Mouse (Mus musculus) kidney, embryonic 16.5 days (tissue): ENCODE measurements at regions not wholly inside any gene's neighbourhood (a gene's known extent, or its start where the extent isn't known, plus 50 kb on each side); places are given as distances from the start of the nearest gene placed in this dataset.

Experiments used
- ATAC-seq: fragments of 200-750 bp; cut with Nextera tagmentation; 2 replicates; pipeline ENCODE4 v1.8.0; 2017; ENCODE audit warnings: moderate TSS enrichment; ENCODE audit not compliant: low FRiP score, low TSS enrichment
- H3K27ac ChIP-seq: fragments of 300-500 bp; sonication (generic); 2 replicates; pipeline ENCODE4 v1.5.1; 2014; ENCODE audit warnings: low read length
- H3K27me3 ChIP-seq: fragments of 300-500 bp; sonication (generic); 2 replicates; pipeline ENCODE4 v1.6.1; 2014; ENCODE audit warnings: low read length, control low read depth, mixed read lengths; ENCODE audit not compliant: insufficient read depth
- H3K36me3 ChIP-seq: fragments of 300-500 bp; sonication (generic); 2 replicates; pipeline ENCODE4 v1.6.1; 2014; ENCODE audit warnings: low read length, control low read depth, mixed read lengths; ENCODE audit not compliant: insufficient read depth
- H3K4me1 ChIP-seq: fragments of 300-500 bp; sonication (generic); 2 replicates; pipeline ENCODE4 v1.6.1; 2014; ENCODE audit warnings: low read length, control low read depth, mixed read lengths; ENCODE audit not compliant: insufficient read depth
- H3K4me2 ChIP-seq: fragments of 300-500 bp; sonication (generic); replicated peaks from 2 replicates; pipeline ENCODE4 v1.6.1; 2014; ENCODE audit warnings: low read depth, low read length
- H3K4me3 ChIP-seq: fragments of 300-500 bp; sonication (generic); 2 replicates; pipeline ENCODE4 v1.5.1; 2014; ENCODE audit warnings: mild to moderate bottlenecking, low read length
- H3K9ac ChIP-seq: fragments of 300-500 bp; sonication (generic); replicated peaks from 2 replicates; pipeline ENCODE4 v1.6.1; 2014; ENCODE audit warnings: low read length
- H3K9me3 ChIP-seq: fragments of 300-500 bp; sonication (generic); 2 replicates; pipeline ENCODE4 v1.6.1; 2016; ENCODE audit warnings: low read length, control low read depth
- WGBS: fragments of 180-500 bp; shearing (Covaris S2); extraction: QIAGEN DNeasy Blood & Tissue Kit; methylation state at CpG from one replicate; pipeline ENCODE4 v1.1.7; 2014; 5-methylcytosine and 5-hydroxymethylcytosine counted together

- no peak overlapping the region for H3K4me3 ChIP-seq
- no peak for ATAC-seq
- WGBS: 62% methylated on average over 5 of the region's 5 CpGs
Observed at GRCm38 (mm10) chr8:34319719-34320118, 208.2 kb upstream of the Gm10131 start.

GRCm38 (mm10) chr8:34315233-34315632 lies 203.7 kb upstream of the Gm10131 start:
- H3K36me3 ChIP-seq: no peaks in the 10 kb centered on the region
- no peak for ATAC-seq
- no peak overlapping the region for H3K9ac ChIP-seq
- H3K27ac ChIP-seq: no peak overlapping the region
- 0 out of 2 replicates have a peak, but pooled peaks cover 4% of the 10 kb centered on the region for H3K4me1 ChIP-seq
- no peak overlapping the region for H3K4me3 ChIP-seq
- H3K9me3 ChIP-seq: no peaks in the 10 kb centered on the region
- no peak overlapping the region for H3K4me2 ChIP-seq
- no peaks in the 10 kb centered on the region for H3K27me3 ChIP-seq

More at GRCm38 (mm10) chr8:34319719-34320118, 208.2 kb upstream of the Gm10131 start:
- H3K36me3 ChIP-seq: no peaks in the 10 kb centered on the region
- H3K9me3 ChIP-seq: no peaks in the 10 kb centered on the region
- H3K4me2 ChIP-seq: no peak overlapping the region
- no peaks in the 10 kb centered on the region for H3K27me3 ChIP-seq
- H3K9ac ChIP-seq: no peak overlapping the region
- 0 out of 2 replicates have a peak, but pooled peaks cover 4% of the 10 kb centered on the region for H3K4me1 ChIP-seq
- H3K27ac ChIP-seq: no peak overlapping the region

GRCm38 (mm10) chr8:34305542-34306485 lies 194.3 kb upstream of the Gm10131 start:
- no peaks in the 10 kb centered on the region for H3K27me3 ChIP-seq
- WGBS: 16% methylated on average over 7 of the region's 7 CpGs
- H3K9me3 ChIP-seq: peaks cover 8% of the 10 kb centered on the region; the same call in 1 of the 2 replicates
- H3K4me3 ChIP-seq: no peak overlapping the region
- peak; percentile 46; the same call in 1 of the 2 replicates for ATAC-seq
- peaks cover 12% of the 10 kb centered on the region for H3K4me1 ChIP-seq
- peak overlapping the region; percentile 28 for H3K4me2 ChIP-seq
- no peak overlapping the region for H3K9ac ChIP-seq
- H3K27ac ChIP-seq: peak overlapping the region; percentile 77
- H3K36me3 ChIP-seq: no peaks in the 10 kb centered on the region

- peaks cover 17% of the 10 kb centered on the region for H3K4me1 ChIP-seq
- H3K9ac ChIP-seq: no peak overlapping the region
- no peak overlapping the region for H3K27ac ChIP-seq
- no peak overlapping the region for H3K4me2 ChIP-seq
- peaks cover 7% of the 10 kb centered on the region; the same call in 1 of the 2 replicates for H3K9me3 ChIP-seq
- 90% methylated on average over 11 of the region's 11 CpGs for WGBS
- no peaks in the 10 kb centered on the region for H3K36me3 ChIP-seq
- ATAC-seq: no peak
- H3K27me3 ChIP-seq: no peaks in the 10 kb centered on the region
- no peak overlapping the region for H3K4me3 ChIP-seq
Observed at GRCm38 (mm10) chr8:34303815-34304214, 192.3 kb upstream of the Gm10131 start.

- Histone ChIP-seq H3K27ac (no peak overlapping the region), H3K4me3 (no peak overlapping the region), H3K36me3 (no peaks in the 10 kb centered on the region), H3K9me3 (no peaks in the 10 kb centered on the region), H3K27me3 (no peaks in the 10 kb centered on the region), H3K4me1 (peaks cover 7% of the 10 kb centered on the region; the same call in 1 of the 2 replicates), H3K9ac (no peak overlapping the region), H3K4me2 (peak overlapping the region; percentile 30)
- 12% methylated on average over 15 of the region's 15 CpGs for WGBS
- peak; percentile 89 for ATAC-seq
Observed at GRCm38 (mm10) chr8:34300331-34300903, 188.9 kb upstream of the Gm10131 start.

GRCm38 (mm10) chr8:34294721-34295120 lies 183.2 kb upstream of the Gm10131 start:
- Histone ChIP-seq H3K4me2 (no peak overlapping the region), H3K27me3 (no peaks in the 10 kb centered on the region), H3K9me3 (peaks cover 5% of the 10 kb centered on the region; the same call in 1 of the 2 replicates), H3K36me3 (no peaks in the 10 kb centered on the region), H3K4me3 (no peak overlapping the region), H3K4me1 (no peaks in the 10 kb centered on the region), H3K27ac (no peak overlapping the region), H3K9ac (no peak overlapping the region)
- ATAC-seq: no peak
- 95% methylated on average over 8 of the region's 8 CpGs for WGBS

GRCm38 (mm10) chr8:34290670-34291069 lies 179.1 kb upstream of the Gm10131 start:
- Histone ChIP-seq H3K9ac (no peak overlapping the region), H3K4me1 (no peaks in the 10 kb centered on the region), H3K4me2 (no peak overlapping the region), H3K36me3 (no peaks in the 10 kb centered on the region), H3K27ac (no peak overlapping the region), H3K4me3 (no peak overlapping the region), H3K27me3 (no peaks in the 10 kb centered on the region), H3K9me3 (peaks cover 5% of the 10 kb centered on the region; the same call in 1 of the 2 replicates)
- no peak for ATAC-seq
- 81% methylated on average over 4 of the region's 4 CpGs for WGBS

- Histone ChIP-seq H3K4me2 (no peak overlapping the region), H3K4me1 (no peaks in the 10 kb centered on the region), H3K9ac (no peak overlapping the region), H3K36me3 (no peaks in the 10 kb centered on the region), H3K27me3 (no peaks in the 10 kb centered on the region), H3K9me3 (no peaks in the 10 kb centered on the region), H3K4me3 (no peak overlapping the region), H3K27ac (no peak overlapping the region)
- ATAC-seq: no peak
- 55% methylated on average over 2 of the region's 2 CpGs for WGBS
Observed at GRCm38 (mm10) chr8:34287801-34288200, 176.3 kb upstream of the Gm10131 start.

- no peaks in the 10 kb centered on the region for H3K4me1 ChIP-seq
- no peak for ATAC-seq
- WGBS: 91% methylated on average over 3 of the region's 3 CpGs
- no peak overlapping the region for H3K9ac ChIP-seq
- no peaks in the 10 kb centered on the region for H3K9me3 ChIP-seq
- no peak overlapping the region for H3K27ac ChIP-seq
- no peak overlapping the region for H3K4me2 ChIP-seq
- H3K36me3 ChIP-seq: no peaks in the 10 kb centered on the region
- H3K4me3 ChIP-seq: no peak overlapping the region
- H3K27me3 ChIP-seq: no peaks in the 10 kb centered on the region
Observed at GRCm38 (mm10) chr8:34284576-34284975, 173.0 kb upstream of the Gm10131 start.

GRCm38 (mm10) chr8:34280433-34280832 lies 168.9 kb upstream of the Gm10131 start:
- Histone ChIP-seq H3K4me1 (no peaks in the 10 kb centered on the region), H3K9me3 (no peaks in the 10 kb centered on the region), H3K4me3 (no peak overlapping the region), H3K4me2 (no peak overlapping the region), H3K36me3 (no peaks in the 10 kb centered on the region), H3K27ac (no peak overlapping the region), H3K9ac (no peak overlapping the region), H3K27me3 (no peaks in the 10 kb centered on the region)
- ATAC-seq: no peak
- WGBS: no CpG with 5 or more reads among the region's 11 CpGs
